Mouse (Mus musculus) left cerebral cortex, adult 11 months (tissue): ENCODE data around the gene 2610001J05Rik.
"Not testable (repeated sequence)": the region's sequence is repeated elsewhere in the genome, so short reads cannot be mapped to it uniquely, and the experiment has no call there.

Experiments
- DNase-seq: peaks from one replicate; pipeline ENCODE4 v3.0.0; 2022; ENCODE audit warnings: low spot score

Gene 2610001J05Rik

GRCm38 (mm10) chr6:13870919-13871624 lies at the start of gene 2610001J05Rik:
TSS of gene 2610001J05Rik (minus strand) at chr6:13871518.
- DNase-seq = peak; percentile 88

- DNase-seq = no peak
Measured at GRCm38 (mm10) chr6:13909762-13910537, 38.6 kb upstream of the 2610001J05Rik start.

GRCm38 (mm10) chr6:13902941-13903627 lies 31.8 kb upstream of the 2610001J05Rik start:
- no peak for DNase-seq

GRCm38 (mm10) chr6:13884877-13885592 lies 13.7 kb upstream of the 2610001J05Rik start:
- no peak for DNase-seq

GRCm38 (mm10) chr6:13882919-13883318 lies 11.6 kb upstream of the 2610001J05Rik start:
- DNase-seq = no peak

- DNase-seq = no peak
Measured at GRCm38 (mm10) chr6:13873959-13874358, 2.6 kb upstream of the 2610001J05Rik start.

- DNase-seq = no peak
Measured at GRCm38 (mm10) chr6:13872076-13872475, 758 bp upstream of the 2610001J05Rik start.

- peak; percentile 14 for DNase-seq
Measured at GRCm38 (mm10) chr6:13871625-13871958, 274 bp upstream of the 2610001J05Rik start.

GRCm38 (mm10) chr6:13870289-13870741 lies 1.0 kb downstream of the 2610001J05Rik start:
- no peak for DNase-seq

- no peak for DNase-seq
Measured at GRCm38 (mm10) chr6:13860596-13860995, 10.7 kb downstream of the 2610001J05Rik start.

GRCm38 (mm10) chr6:13859877-13860585 lies 11.3 kb downstream of the 2610001J05Rik start:
- no peak for DNase-seq

- DNase-seq = no peak
Measured at GRCm38 (mm10) chr6:13854230-13854629, 17.1 kb downstream of the 2610001J05Rik start.

- DNase-seq = no peak
Measured at GRCm38 (mm10) chr6:13853244-13853643, 18.1 kb downstream of the 2610001J05Rik start.

GRCm38 (mm10) chr6:13846031-13846430 lies 25.3 kb downstream of the 2610001J05Rik start:
- not testable (repeated sequence) for DNase-seq

GRCm38 (mm10) chr6:13839345-13840054 lies 31.8 kb downstream of the 2610001J05Rik start, which contains the start of gene Gpr85:
TSS of gene Gpr85 (minus strand) at chr6:13839942.
- DNase-seq = no peak

GRCm38 (mm10) chr6:13838677-13839344 lies 32.5 kb downstream of the 2610001J05Rik start:
- peak; percentile 62 for DNase-seq

- no peak for DNase-seq
Measured at GRCm38 (mm10) chr6:13837916-13838676, 33.2 kb downstream of the 2610001J05Rik start.

- no peak for DNase-seq
Measured at GRCm38 (mm10) chr6:13836967-13837570, 34.2 kb downstream of the 2610001J05Rik start.
